Mouse (Mus musculus): ENCODE results near the gene Pih1d3.

Gene Pih1d3

DNA sequence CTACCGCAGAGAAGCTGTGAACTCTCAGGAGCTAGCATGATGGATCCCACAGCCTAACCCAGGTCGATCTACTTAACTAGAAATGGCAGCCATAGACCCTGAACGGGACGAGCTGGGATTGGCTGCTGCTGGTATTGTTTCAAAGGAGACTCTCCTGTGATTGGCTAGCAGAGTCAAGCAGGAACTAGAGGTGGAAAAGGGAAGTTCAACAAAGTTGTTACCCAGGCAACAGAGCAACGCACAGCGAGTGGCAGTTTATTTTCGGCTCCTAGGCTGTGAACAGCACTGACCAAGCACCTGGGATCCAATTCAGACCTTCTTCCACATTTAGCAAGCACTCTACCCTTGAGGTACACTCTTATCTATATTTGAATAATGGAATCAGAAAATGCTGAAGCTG is at the start of gene Pih1d3, which contains the start of gene 4931428L18Rik:
TSS of gene Pih1d3 (plus strand) at position 275 of the 400 bp plus-strand sequence.
TSS of gene 4931428L18Rik (minus strand) at position 121 of the 400 bp plus-strand sequence.
- peak; percentile 52 for DNase-seq (ENCODE audit: low read depth, low spot score)

DNA sequence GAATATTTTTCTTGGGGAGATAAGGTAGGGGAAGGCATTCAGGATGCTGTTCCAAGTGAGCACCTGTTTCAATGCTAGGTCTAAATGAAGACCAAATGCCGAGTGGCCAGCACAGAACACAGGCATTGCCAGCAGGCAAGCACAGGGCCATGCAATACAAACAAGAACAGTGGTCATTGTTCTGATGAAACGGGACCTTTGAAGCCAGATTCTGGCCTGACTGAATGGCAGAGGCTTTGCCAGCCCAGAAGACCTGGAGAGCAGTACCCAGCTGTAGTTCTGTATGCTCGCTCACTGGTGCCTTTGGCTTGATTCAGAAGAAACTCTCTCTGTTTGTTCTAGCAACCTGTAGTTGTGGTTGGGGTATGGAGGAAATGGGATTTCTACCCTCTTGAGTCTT is 47.2 kb upstream of the Pih1d3 start:
- no peak for DNase-seq (ENCODE audit: low read depth, low spot score)

DNA sequence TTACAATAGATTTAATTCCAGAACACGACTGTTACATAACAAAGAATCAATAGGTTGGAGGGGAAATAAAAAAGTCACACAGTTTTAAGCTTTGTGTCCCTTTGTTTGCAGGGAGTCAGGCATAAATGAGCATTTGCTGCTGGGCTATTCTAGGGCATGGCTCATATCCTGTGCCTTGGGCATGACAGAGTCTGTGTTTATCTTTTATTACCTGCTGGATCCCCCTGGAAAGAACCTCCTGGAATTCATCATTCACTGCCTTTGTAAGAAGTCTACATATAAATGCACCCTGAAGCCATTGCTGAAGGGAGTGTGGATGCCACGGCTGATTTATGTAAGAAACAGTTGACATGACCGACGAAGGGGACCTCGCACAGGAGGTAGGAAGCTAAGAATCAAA is 46.5 kb upstream of the Pih1d3 start, which contains the start of gene Lgsn:
TSS of gene Lgsn (plus strand) at position 301 of the 400 bp plus-strand sequence.
- no peak for DNase-seq (ENCODE audit: low read depth, low spot score)

DNA sequence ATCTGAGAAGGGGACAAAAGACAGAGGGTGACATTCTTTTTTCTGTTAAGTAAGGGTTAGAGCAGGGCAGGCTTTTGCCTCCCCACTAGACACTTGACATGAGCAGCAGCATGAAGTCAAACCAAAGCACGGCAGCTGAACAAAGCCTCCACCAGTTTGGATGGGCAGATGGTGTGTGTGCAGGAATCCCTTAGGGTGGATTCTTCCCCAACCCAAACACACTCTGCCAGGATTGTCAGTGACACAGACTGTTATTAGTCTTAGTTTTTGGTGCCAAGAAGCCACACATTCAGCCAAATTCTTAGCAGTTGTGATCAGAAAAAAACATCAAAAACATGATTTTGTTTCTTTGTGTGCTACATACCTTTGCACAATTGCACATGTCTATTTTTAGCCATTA is 44.4 kb upstream of the Pih1d3 start:
- DNase-seq (ENCODE audit: low read depth, low spot score), result no peak

DNA sequence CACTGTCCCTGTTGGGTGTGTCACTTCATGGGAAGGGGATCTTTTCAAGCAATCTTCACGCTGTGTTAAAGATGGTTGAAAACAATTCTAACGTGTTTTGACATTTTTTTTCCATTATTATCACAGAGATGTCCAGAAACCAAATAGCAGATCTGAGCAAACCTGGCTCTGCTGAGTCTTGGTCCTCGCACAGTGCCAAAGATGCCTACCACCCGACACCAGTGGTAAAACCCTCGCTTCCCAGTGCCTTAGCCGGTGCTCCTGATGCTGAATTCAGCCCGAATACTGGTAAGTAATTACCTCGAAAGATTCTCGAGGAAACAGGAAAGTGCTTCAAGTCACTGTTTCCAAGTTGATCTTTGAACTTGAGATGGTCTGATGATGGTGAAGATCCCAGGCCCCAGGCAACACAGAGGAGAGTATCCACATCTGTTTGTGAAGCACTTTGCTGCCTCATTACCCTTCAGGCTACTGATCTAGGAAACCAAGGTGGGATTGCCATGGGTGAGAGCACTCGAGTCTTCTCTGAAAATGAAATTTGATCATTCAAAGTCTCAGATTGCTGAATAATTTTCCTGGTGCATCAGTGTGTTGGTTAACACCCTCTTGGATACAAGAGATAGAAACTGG is 32.3 kb upstream of the Pih1d3 start:
- no peak for DNase-seq (ENCODE audit: low read depth, low spot score)

DNA sequence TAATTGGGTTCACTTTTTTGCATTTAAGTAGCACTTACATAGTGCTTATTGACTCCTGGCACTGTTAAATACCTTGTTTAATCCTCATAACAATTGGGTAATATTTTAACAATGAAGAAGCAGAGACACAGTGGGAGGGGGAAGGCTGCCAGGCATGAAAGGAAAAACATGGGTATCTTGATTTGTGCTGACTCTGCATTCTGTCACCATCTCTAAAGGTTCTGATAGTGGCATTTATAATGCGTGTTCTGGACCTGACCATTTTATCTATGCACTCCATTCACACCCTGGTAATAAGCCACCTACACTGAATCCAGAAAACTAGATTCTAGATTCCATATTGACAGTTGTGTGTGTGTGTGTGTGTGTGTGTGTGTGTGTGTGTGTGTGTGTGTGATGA is 27.0 kb upstream of the Pih1d3 start:
- no peak for DNase-seq (ENCODE audit: low read depth, low spot score)

DNA sequence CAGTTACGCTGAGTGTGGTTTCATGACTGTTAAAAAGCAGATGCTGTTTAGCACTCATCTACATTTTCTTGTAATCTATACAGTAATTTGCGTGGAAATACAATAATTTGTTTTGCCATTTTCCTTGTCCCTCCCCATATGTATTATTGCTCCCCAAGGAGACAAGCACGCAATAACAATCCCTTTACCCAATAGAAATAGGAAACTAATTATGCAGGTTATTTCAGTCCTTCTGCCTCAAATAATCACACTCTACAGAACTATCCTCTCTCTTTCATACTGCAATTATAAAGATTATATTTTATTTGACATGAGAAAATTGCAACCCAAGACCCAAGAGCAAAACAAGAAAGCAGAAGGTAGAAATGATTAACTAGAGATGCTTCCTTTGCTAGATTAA is 25.7 kb upstream of the Pih1d3 start:
- no peak for DNase-seq (ENCODE audit: low read depth, low spot score)

DNA sequence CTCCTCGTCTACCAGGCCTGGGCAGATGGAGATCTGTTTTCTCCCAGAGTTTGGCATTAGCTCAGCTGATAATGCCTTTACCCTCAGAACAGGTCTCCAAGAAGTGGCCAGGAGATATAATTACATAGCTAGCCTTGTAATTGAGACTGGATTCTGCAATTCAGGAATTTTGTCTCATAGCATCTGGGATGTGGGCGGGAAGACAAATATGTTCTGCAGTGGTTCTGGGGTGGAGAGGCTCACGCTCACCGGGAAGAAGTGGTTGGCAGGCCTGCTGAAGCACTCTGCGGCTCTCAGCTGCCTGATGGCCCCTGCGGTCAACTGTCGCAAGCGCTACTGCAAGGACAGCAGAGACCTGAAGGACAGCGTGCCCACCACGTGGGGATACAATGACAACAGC is 18.9 kb upstream of the Pih1d3 start:
- DNase-seq (ENCODE audit: low read depth, low spot score), result no peak

DNA sequence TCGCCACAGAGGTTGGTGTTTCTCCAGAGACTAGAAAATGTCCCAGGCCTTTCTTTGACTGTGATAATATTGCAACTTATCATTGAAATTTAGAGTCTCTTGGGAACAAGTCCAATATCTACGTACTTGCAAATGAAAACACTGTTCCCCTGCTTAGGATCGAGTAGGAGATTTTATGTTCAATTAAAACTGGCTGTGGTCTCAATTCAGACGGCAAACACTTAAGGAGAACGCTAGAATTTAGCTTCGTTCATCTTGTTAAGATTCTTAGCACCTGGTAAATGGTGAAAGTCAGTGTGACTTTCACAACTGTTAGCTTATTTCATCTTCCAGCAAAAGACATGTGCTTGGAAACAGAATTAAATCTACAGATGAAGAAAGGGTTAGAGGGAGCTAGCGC is 17.3 kb upstream of the Pih1d3 start:
- no peak for DNase-seq (ENCODE audit: low read depth, low spot score)

DNA sequence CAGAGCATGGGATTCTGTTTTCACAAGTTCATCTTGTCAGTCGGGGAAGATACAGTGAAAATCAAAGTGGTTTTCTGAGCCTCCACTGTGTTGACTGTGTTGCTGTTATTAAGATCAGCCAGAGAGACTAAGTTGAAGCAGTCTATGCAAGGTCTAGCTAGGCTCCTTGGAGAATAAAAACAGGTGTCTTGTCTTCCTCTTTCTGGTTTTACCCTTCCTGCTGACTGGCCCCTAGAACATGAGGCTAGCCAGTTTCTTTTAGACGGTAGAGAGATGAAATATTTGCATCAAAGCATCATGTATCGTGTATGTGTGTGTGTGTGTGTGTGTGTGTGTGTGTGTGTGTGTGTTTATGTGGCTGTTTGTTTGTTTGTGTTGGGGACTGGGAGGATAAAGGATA is 16.9 kb upstream of the Pih1d3 start:
- peak; percentile 77 for DNase-seq (ENCODE audit: low read depth, low spot score)

DNA sequence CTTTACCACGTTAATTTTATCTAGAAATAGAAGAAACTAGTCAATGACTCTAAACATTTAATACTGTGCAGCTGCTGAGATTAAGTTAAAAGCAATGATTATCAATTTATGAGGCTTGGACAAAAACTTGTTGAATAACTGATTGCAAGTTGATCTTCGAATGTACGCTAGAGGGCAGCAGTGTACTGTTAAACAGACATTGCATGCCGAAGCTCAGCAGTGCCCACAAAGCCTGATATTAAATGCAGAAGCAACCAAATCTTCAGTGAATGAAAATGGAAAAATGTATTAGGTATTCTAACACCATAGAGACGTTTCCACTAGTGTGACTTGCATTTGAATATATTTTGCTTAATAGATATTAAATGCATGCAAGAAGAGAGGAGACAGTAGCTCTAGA is 12.5 kb upstream of the Pih1d3 start:
- DNase-seq (ENCODE audit: low read depth, low spot score), result peak; percentile 62

DNA sequence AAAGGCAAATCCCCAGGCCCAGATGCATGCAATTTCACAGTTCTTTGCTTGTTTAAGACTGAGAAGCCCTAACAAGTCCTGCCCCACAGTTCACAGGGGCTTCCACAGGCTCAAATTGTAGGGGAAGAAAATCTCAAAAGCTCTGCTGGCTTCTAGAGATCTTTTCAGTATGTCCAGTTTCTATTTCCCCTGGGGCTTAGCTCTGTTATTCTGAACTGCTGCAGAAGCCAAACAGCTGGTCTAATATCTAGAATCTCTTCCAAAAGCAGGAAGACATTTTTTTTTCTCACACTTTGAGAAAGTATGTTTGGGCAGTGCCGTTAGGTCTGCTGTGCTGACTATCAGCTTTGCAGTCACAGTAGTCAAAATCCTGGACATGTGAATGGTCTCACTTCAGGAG is 7.8 kb upstream of the Pih1d3 start:
- DNase-seq (ENCODE audit: low read depth, low spot score), result no peak

DNA sequence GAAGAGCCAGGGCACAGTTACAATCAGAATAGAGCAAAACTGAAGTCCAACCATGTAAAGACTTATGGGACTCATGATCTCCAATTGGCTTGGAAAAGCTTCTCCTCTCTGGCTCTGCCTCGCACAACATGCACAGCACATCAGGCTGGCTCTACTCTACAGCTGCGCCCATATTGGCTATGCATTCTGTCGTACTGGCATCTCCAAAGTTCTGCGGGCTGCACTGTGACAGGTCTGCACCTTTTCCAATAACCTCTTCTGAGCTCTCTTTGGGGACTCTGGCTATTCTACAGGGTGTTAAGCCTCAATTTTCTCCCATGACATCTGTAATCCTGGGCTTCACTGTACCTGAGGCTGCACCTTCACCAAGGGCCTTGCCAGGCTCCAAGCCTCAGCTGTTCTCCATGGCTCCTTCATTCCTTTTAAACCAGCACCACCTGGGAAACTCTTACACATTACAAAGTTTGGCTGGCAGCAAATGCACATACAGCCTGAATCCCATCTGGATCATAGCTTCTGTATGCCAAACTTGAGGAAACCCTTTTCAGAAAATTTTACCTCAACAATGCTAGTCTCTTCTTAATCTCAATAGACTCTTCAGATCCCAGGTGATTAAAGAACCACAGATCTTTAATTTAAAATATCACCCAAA is 1.9 kb upstream of the Pih1d3 start:
- DNase-seq (ENCODE audit: low read depth, low spot score), result no peak

DNA sequence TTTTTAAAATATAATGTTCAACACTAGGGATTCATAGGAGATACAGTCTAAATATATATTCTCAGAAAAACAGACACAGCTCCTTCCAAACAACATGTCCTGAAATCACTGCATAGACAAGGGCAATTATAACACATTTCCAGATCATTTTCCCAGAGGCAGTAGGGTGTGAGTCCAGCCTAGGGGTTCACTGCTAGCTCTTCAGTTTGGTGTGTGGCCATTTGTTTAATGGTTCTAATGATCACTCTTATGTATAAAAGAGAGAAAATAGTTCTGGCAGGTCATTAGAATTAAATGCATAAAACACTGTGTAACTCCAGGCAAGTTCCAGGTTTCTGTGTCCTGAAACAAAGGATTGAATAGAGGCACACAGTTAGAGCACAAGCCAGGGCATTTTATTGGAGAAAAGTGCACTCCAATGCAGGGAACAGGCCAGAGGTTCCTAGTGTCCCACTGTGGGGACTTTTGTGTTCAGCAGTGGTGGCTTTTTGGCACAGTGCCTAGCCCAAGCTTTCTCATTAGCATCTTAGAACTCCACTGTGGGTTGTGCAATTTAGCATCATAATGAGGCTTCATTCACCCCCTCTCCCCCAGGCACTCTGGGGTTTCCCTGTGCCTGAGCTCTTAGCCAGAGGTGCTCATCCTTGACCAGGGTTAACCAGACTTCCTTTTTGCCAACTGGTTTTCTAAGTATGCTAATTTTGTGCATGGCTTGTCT is 10.8 kb downstream of the Pih1d3 start:
- DNase-seq (ENCODE audit: low read depth, low spot score), result peak; percentile 2

DNA sequence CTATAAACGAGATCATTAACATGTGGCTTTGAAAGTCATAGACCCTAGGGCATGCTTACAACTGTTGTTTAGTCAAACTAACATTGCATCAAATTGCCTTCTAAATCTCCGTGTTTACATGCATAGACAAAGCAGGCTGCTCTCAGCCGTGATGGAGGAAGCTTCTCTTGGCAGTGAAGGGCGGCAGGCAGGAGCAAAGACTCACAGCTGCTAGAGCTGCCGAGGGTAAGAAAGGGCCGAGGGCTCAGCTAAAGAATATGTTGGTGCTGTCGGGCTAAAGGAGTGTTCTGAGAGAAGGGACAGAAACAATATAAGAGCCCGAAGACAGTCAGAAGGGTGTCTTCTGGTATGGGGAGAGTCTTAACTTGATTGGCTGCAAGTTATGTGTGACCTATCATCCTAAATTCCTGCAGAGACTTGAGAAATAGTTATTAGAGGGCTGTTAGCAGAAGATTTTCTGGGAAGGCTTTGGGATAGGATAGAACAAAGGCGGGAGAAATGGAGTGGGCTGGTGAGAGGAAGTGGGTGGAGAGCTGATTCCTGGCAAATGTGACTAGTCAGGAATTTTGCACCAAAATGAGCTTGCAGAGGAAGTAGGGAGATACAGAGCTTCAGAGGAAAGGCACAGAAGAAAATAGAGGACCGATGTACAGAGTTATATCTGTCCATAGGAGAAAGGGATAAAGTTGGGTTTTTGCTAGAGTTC is 37.7 kb downstream of the Pih1d3 start:
- DNase-seq (ENCODE audit: low read depth, low spot score), result no peak

Measured in A20 (cell line).